Mouse (Mus musculus): ENCODE results near the gene Olfr517.

GRCm38 (mm10) chr7:108894320-108894719 is 22.1 kb upstream of the Olfr517 start, which contains the start of gene Olfr519:
- TF ChIP-seq CTCF (IDR thresholded peaks at IDR 0.05; ENCODE audit: extremely low read depth, insufficient read depth, low read length) (no peak), POLR2A (IDR thresholded peaks at IDR 0.05; ENCODE audit: extremely low read depth, insufficient read depth, low read length) (no peak)

Measured in cortical plate, adult 2 months (tissue).